Comparison of ENCODE assay signal across 9 mouse cellular contexts in the genomic region with DNA sequence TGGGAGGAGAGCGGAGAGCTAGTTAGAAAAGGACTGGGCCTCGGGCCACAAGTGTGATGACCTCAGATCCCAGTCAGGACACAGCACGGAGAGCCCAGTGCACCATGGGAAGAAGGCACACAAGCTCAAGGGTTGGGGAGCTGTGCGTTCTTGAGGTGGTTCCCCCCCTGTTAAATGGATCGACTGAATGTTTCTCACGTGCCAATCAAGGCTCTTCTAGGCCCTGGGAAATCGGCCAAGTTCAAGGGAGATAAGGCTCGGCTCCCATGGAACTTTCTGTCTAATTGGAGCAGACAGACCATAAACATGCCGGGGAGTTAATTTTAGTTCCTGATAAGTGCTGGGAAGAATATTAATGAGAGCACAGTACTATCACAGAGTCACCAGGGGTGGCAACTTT. TPM values are rescaled to one million over a fixed set of nuclear protein-coding genes. Genes with fewer than 3 reads are reported as not detected.
DNase-seq lines count a peak whose midpoint lies in the region; ATAC-seq lines count a peak whose summit lies in the region.
"Had no signal": no experiment of that assay in that cellular context is flagged by ENCODE, and none has a peak within 500 bp of the region (broad histone marks: within the 10 kb centered on the region; RNA-seq: fewer than 3 reads in every experiment).

No protein-coding gene starts in this region.

- DNase-seq in adrenal gland, adult (ENCODE audit: inconsistent age in 2 of 2, low spot score in 1 of 2), result peak; percentile 56 to 77
- DNase-seq in adrenal gland, postnatal 25 days, result no peak
- peak; percentile 8 for DNase-seq in adipocyte (ENCODE audit: low spot score)
- DNase-seq in heart, postnatal 36 days, result peak; percentile 63 to 73
- DNase-seq in thymus, postnatal 4 days, result no peak
- DNase-seq in layer of hippocampus, adult 8-10 months (ENCODE audit: low spot score in 2 of 2), result no peak

- intact Hi-C loops in heart, postnatal 36 days (cut with DNase I), result loop anchor here (2.0 to 5.0 kb wide), 2 partner anchors 43 to 93 kb away; no protein-coding TSS in a partner anchor

- no peak overlapping the region for H3K9ac ChIP-seq in liver, embryonic 16.5 days (ENCODE audit: low read depth, low read length)

- 37% methylated on average over 9 of the region's 9 CpGs for WGBS in liver, embryonic 16.5 days (ENCODE audit: insufficient replicate concordance)

- H3K4me3 ChIP-seq in liver, embryonic 16.5 days (ENCODE audit: low read depth, low read length), result no peak overlapping the region
- H3K4me3 ChIP-seq: myocyte had no signal

- peak; percentile 13; the same call in 1 of the 2 replicates for ATAC-seq in liver, embryonic 16.5 days (ENCODE audit: low read depth)
- no peak for ATAC-seq in megakaryocyte, adult 5-6 weeks (ENCODE audit: poor library complexity, severe bottlenecking)

- no peaks in the 10 kb centered on the region for H3K9me3 ChIP-seq in liver, embryonic 16.5 days (replicated peaks; ENCODE audit: control insufficient read depth, low read length)

- no peak overlapping the region for H3K4me2 ChIP-seq in liver, embryonic 16.5 days (ENCODE audit: low read depth, low read length)

- no peaks in the 10 kb centered on the region; the same call in 1 of the 2 replicates for H3K4me1 ChIP-seq in liver, embryonic 16.5 days (ENCODE audit: control insufficient read depth, low read depth, low read length)

- H3K27ac ChIP-seq in liver, embryonic 16.5 days (ENCODE audit: low read length), result no peak overlapping the region

- H3K36me3 ChIP-seq in liver, embryonic 16.5 days (ENCODE audit: control insufficient read depth, insufficient read depth), result no peaks in the 10 kb centered on the region

- H3K27me3 ChIP-seq in liver, embryonic 16.5 days (ENCODE audit: control insufficient read depth, insufficient read depth, low read depth, low read length), result peaks cover 28% of the 10 kb centered on the region

RNA-seq across cellular contexts. Expression of gene Grhl3, which starts 8.0 kb away (rescaled TPM):
- total RNA-seq in adrenal gland, postnatal 25 days (2021), result not detected in 2 replicates
- not detected for total RNA-seq in heart, postnatal 36 days (2021)
- 0.37 and 0.61 TPM in 2 replicates for polyA plus RNA-seq in liver, embryonic 16.5 days (2015; fragmentation: Nextera tagmentation; extraction: Ambion mirVana)
- total RNA-seq in layer of hippocampus, adult 8-10 months (2022), result 1 to 10 TPM in 3 of 4 experiments, under 1 TPM in 1; 0.52 to 1.3 (median 1.2) TPM
- not detected in 2 replicates for total RNA-seq in megakaryocyte, adult 5-6 weeks (2015)
- total RNA-seq in megakaryocyte, adult 5-6 weeks (2017), result not detected in 2 replicates

Comparison
In these comparisons a context has a peak if more than half of its experiments do, and no peak if none do; other contexts are left out.
1. DNase-seq: peak in adrenal gland, adult (2 of 2), adipocyte (single experiment) and heart, postnatal 36 days (2 of 2); none in adrenal gland, postnatal 25 days (single experiment), thymus, postnatal 4 days (single experiment) and layer of hippocampus, adult 8-10 months (0 of 2).